Mouse (Mus musculus): ENCODE data around the gene Axin1.
"Not testable (repeated sequence)": the region's sequence is repeated elsewhere in the genome, so short reads cannot be mapped to it uniquely, and the experiment has no call there.

The Axin1 gene

GRCm38 (mm10) chr17:26122431-26123140 lies 15.9 kb upstream of the Axin1 start:
- DNase-seq: no peak

GRCm38 (mm10) chr17:26123267-26123684 lies 15.2 kb upstream of the Axin1 start, which contains the start of gene Mrpl28:
Gene Mrpl28, plus strand, starts transcription at chr17:26123500.
- peak; percentile 98 for DNase-seq

GRCm38 (mm10) chr17:26124560-26124959 lies 13.9 kb upstream of the Axin1 start:
- DNase-seq: no peak

GRCm38 (mm10) chr17:26125226-26125625 lies 13.3 kb upstream of the Axin1 start:
- no peak for DNase-seq

DNA sequence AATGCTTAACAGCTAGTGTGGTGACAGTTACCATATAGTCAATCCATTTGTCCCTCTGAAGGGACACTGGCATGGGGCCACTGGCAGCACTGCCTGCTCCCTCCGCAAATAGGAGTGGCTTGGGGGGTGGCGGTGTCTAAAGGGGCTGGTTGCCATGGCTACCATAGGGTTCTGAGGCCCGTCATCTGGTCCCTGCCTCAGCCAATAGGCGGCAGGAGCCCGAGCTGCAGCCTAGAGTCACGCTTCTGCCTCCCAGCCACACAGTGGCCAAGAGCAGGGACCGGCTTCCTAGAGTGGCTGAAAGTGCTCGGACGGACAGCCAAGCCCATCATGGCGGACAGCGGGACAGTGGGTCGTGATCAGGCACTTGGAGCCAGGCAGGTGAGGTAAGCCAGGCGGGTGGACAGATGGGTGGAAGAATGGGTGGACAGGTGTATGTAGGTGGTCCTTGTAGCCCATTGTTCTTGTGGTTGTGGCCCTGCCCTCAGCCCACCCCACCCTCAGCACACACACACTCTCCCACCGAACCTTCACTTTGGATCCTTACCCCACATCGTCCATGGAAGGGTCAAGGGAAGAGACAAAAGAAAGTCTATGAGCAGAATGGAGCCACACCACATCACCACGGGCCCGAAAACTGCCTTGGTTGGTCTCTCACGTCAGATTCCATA lies 7.3 kb upstream of the Axin1 start:
- DNase-seq: no peak

DNA sequence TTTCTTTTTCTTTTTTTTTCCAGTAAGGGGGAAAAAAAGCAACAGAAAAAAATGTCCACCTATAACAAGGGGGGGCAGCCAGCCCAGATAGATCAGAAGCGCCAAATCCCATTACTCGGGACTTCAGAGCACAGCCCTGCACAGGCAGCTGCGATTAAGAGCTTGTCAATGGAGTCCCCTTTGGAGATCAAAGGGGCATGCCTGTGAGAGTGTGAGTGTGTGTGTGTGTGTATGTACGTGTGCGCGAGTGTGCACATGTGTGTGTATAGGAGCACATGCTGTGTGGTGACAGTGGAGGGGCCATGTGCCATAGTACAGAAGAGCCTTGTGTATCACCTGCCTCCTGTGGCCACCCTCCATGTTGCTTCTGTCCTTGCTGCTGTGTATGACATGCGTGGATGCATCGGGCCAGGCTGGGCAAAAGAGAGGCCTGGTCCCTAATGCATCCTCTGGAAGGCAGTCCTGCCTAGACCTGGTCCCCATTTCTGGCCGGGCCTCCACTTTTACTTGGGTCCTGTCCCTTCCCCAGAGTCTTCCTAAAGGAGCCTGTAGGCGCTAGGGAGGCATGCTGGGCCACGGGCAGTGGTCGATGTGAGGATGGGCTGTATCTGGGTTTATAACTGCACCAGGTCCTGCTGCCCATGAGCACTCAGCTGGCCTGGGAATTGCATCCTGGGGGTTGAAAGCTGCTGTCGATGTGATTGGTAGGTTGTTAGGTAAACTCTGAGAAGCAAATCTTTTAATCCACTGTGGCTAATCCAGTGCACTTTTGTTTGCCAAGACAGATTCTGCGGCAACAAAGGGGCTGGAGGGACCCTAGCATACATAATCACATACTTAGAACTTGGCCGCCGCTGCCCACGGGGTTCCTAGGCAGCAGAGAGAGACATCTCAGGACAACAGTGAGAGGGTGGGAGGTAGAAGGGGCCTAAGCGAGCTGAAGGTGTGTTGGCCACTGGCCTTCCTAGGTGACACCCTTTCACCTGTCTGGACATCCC lies 6.3 kb upstream of the Axin1 start:
- no peak for DNase-seq

DNA sequence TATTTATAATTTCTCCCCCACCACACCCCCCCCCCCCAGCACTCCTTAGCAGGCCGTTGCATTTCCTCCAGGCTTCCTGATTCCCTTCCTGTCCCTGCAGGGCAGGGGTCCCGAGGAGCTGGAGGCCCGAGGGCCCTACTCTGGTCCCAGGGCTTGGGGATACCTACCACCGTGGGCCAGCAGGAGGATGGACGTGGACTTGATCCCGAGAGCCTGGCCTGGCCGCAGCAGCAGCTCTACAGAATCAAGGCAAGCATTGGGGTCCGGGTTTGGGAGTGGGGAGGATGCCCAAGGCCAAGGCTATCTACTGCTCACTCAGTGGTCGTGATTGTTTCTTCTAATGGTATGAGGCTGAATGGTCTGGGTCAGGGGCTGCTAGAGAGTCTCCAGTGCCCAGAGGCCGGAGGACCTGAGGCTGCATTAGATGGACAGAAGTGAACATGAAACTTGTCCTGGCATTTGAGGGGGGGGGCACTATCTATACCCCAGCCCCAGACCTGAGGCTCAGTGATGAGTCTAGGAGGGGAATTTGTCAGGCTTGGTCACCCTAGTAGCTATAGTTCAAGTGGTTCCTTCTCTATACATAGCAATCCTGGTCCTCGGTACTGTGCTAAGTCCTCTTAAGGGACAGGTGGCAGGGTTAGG lies 1.3 kb upstream of the Axin1 start:
- DNase-seq: no peak

DNA sequence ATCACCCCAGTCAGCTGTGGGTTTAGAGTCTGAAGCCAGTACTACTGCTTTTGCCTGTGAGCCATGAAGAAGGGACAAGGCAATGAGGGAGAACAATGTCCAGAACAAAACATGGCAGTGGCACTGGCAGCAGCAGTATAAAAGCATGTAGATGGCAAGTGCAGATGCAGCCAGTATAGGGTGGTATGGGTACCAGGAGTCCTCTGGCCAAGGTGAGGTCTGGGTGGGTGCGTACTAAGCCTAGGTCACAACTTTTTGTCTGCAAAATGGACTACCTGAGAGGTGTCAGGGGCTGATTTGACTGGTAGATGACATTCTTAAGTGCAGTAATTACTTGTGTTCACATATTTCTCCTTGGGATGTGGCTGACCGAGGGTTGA lies 747 bp upstream of the Axin1 start:
- no peak for DNase-seq

- peak; percentile 74 for DNase-seq
Measured at GRCm38 (mm10) chr17:26138901-26139381, 453 bp downstream of the Axin1 start.

DNA sequence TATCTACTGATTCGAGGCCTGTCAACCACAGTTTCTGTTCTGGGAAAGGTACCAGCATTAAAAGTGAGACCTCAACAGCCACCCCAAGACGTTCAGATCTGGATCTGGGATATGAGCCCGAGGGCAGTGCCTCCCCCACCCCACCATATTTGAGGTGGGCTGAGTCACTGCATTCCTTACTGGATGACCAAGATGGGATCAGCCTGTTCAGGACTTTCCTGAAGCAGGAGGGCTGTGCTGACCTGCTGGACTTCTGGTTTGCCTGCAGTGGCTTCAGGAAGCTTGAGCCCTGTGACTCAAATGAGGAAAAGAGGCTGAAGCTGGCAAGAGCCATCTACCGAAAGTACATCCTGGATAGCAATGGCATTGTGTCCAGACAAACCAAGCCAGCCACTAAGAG lies 4.3 kb downstream of the Axin1 start:
- no peak for DNase-seq

DNA sequence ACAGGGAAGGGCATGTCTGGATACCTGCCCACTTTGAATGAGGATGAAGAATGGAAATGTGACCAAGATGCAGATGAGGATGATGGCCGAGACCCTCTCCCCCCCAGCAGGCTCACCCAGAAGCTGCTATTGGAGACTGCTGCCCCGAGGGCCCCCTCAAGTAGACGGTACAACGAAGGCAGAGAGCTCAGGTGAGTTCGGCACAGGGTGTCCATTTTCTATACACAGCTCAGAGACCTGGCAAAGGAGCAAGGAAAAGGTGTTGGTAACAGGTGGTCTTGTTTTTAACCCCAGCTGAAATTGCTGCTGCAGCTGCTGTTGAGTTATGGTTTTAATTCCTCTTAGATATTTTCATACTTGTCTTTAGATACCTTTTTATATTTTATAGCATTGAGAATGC lies 4.9 kb downstream of the Axin1 start:
- no peak for DNase-seq

DNA sequence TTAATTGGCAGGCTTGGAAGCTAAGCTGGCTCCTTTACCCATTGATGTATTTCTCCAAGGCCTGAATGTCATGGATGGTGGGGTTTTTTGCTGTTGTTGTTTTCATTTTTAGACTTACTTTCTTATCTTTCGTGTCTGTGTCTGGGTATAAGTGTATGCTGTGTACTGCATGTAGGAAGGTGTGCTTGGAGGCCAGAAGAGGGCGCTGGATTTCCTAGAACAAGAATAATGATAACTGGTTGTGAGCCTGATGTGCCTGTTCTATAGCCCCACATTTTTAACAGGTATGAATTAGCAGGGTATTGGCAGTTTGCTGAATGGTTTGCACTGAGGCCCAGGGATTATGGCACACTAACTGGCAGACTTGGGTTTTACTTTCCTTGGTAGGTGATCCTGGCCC lies 10.6 kb downstream of the Axin1 start:
- DNase-seq: no peak

- no peak for DNase-seq
Measured at GRCm38 (mm10) chr17:26151886-26152630, 13.6 kb downstream of the Axin1 start.

GRCm38 (mm10) chr17:26162736-26163135 lies 24.2 kb downstream of the Axin1 start:
- DNase-seq: no peak

DNA sequence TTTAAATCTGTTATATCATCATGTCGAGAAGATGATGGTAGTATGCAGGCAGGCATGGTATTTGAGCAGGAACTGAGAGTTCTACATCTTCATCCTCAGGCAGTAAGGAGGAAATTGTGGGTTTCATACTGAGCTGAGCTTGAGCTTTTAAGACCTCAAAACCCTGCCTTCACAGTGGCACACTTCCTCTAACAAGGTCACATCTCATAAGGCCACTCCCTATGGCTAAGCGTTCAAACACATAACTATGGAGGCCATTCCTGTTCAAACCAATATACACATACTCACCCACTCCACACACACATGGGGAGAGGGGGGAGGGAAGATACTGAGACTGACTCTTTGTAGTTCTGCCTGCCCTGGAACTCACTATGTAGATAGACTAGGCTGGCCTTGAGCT lies 29.6 kb downstream of the Axin1 start:
- no peak for DNase-seq

- not testable (repeated sequence) for DNase-seq
Measured at GRCm38 (mm10) chr17:26175248-26175647, 36.8 kb downstream of the Axin1 start.

- DNase-seq: no peak
Measured at GRCm38 (mm10) chr17:26178611-26179010, 40.1 kb downstream of the Axin1 start.

DNA sequence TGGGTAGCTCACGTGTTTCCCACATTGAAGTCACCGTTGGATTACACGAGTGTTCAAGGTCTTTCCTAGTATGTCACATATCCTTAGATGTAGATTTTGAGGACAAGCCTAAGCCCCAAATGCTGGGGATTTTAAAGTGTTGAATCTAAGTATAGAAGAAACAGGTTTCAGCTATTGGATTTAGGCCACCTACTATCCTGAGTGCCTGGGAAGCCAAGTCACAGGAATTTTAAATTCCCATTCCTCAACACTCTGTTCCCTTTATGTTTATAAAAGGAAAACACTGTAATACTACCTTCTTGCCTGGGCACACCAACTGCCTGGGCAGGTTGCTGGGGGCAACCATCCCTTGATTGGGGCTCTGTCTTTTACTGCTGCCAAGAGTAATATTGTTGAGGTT lies 42.7 kb downstream of the Axin1 start:
- DNase-seq: no peak

DNA sequence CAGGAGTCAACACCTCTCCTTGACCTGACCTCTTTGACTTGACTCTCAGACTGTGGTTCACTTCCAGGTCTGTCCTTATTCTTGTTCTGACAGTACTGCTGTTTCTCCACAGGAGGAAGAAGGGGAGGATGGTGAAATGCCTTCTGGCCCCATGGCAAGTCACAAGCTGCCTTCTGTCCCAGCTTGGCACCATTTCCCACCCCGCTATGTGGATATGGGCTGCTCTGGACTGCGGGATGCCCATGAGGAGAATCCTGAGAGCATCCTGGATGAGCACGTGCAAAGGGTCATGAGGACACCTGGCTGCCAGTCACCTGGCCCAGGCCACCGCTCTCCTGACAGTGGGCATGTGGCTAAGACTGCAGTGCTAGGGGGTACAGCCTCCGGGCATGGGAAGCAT lies 49.1 kb downstream of the Axin1 start:
- DNase-seq: no peak

- DNase-seq: no peak
Measured at GRCm38 (mm10) chr17:26188091-26188805, 49.8 kb downstream of the Axin1 start.

- not testable (repeated sequence) for DNase-seq
Measured at GRCm38 (mm10) chr17:26191486-26191885, 53.0 kb downstream of the Axin1 start.

Measured in kidney, postnatal 10 days (tissue).